Mouse (Mus musculus): Measurements from ENCODE around the gene Patz1. TPM values are rescaled to one million over a fixed set of nuclear protein-coding genes. Genes with fewer than 3 reads are reported as not detected.

Patz1 gene
- 10 to 100 TPM; 34.4 to 35.0 TPM for total RNA-seq (2023)

DNA sequence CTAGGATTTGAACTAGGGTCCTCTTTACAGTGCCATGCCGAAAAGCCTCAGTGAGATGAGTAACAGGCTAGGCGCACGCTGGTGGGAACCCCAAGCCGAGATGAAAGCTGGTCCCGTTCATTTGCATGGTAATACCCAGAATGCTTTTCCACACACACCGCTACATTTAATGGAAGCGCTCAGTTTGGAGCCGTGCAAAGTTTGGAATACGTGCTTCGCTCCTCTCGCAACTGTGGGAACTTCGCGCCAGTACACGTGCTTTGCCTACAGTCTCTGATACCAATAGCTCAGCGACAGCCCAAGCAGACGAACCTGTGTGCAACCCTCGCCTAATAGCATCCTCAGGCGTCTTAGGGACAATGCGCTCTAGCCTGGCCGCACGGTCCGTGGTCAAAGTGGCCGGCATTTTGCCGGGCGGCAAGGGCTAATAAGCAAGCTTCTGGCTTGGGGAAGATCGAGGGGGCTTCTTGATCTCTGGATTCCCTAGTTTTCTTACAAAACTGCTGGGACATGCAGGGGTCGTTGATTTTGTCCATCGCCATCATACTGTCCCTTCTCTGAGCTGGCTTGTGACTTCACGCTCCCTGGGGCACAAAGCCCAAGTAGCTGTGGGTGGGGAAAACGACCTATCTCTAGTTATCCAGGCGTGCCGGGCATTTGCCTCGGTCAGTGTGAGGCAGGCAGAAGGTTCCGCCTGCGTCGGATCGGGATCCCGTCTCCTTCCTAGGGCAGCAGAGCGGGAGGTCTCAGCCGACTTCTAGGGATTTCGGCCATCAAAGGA lies at the start of gene Patz1:
Gene Patz1, plus strand, starts transcription at position 354 of the 781 bp plus-strand sequence.

DNA sequence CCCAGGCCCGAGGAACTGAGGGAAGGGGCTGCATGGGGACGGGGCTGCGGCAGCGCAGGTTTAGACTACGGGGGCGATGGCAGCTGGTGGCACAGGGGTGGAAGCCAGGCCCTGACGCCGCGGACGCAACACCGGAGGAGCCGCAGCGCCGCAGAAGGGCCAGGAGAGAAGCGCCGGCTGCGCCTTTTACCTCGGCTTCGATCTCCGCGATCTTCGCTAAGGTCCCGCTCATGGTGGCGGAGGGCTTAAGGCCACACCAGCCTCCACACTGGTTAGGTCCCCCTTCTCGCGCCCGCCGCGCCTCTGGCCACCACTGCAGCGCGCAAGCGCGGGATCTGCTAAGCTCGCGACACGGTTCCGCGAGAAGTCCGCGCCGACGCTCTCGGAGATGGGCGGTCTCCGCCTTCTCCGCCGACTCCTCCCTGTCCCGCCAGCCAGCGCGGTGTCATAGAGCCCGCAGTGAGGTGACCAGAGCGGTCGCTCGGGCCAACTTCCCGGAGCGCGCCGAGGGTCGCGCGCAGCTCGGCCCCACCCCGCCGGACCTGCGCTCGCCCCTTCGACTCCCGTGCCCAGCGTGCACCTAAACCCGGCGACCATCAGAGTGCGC lies 22.5 kb upstream of the Patz1 start, which contains the start of gene Drg1:
Gene Drg1, minus strand, starts transcription at position 337 of the 607 bp plus-strand sequence.

DNA sequence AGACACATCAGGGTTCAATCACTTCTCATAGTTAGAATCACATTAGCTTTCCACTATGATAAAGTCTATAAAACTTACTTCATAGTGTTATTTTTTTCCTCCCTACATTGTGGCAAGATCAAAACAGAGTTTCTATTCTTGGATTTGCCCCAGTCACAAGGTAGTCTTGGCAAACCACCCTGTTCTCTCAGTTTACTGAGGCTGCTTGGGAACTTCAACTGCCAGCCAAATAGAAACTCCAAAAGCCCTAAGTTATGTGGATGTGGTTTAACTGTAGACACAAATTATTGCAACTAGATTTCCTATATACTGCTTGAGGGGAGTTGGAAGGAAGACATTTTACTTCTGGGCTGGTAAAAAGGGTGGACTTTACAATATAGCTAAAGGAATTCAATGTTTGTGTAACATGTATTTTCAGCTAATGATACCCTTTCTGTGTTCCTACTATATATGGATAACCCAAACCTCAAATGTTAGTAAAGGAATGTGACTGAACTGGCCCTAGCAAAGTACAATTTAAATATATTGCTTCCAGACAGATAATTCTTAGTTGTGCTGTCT lies 41.3 kb downstream of the Patz1 start, which contains the start of gene Pik3ip1:
Gene Pik3ip1, plus strand, starts transcription at position 511 of the 561 bp plus-strand sequence.

Other genes starting within 250 kb of the Patz1 start
- 10 to 100 TPM; 59.3 to 66.1 TPM for gene Sfi1, start 95.4 kb upstream of the Patz1 start, total RNA-seq (2023)
- gene Eif4enif1, start 86.5 kb upstream of the Patz1 start, total RNA-seq (2023) = 10 to 100 TPM; 66.1 to 66.9 TPM
- 10 to 100 TPM; 43.0 to 44.9 TPM for gene Drg1, start 22.5 kb upstream of the Patz1 start, total RNA-seq (2023)
- 1 to 10 TPM; 4.3 to 8.0 TPM for gene Pik3ip1, start 41.5 kb downstream of the Patz1 start, total RNA-seq (2023)
- 10 to 100 TPM; 49.4 to 50.4 TPM for gene Limk2, start 120.3 kb downstream of the Patz1 start, total RNA-seq (2023)
- 10 to 100 TPM; 11.5 to 14.0 TPM for gene Rnf185, start 163.5 kb downstream of the Patz1 start, total RNA-seq (2023)
- not detected for gene Pla2g3, start 199.4 kb downstream of the Patz1 start, total RNA-seq (2023)
- 1 to 10 TPM; 6.1 to 6.4 TPM for gene Inpp5j, start 215.9 kb downstream of the Patz1 start, total RNA-seq (2023)
- 1 to 10 TPM; 4.3 to 6.3 TPM for gene Selenom, start 225.8 kb downstream of the Patz1 start, total RNA-seq (2023)

Data from neutrophil, adult 83 days (primary cell).